Mouse (Mus musculus): ENCODE measurements around the gene Dynlrb1.

The Dynlrb1 gene

GRCm38 (mm10) chr2:155236362-155236992 is at the start of gene Dynlrb1:
Dynlrb1 (plus strand) TSS chr2:155236533.
- DNase-seq (ENCODE audit: low spot score) = peak; percentile 88

GRCm38 (mm10) chr2:155207419-155207818 is 28.9 kb upstream of the Dynlrb1 start:
- DNase-seq (ENCODE audit: low spot score) = peak; percentile 17

GRCm38 (mm10) chr2:155223145-155223544 is 13.2 kb upstream of the Dynlrb1 start:
- DNase-seq (ENCODE audit: low spot score) = no peak

- DNase-seq (ENCODE audit: low spot score) = no peak
Measured at GRCm38 (mm10) chr2:155224721-155225120, 11.6 kb upstream of the Dynlrb1 start.

GRCm38 (mm10) chr2:155235746-155236361 is 479 bp upstream of the Dynlrb1 start:
- no peak for DNase-seq (ENCODE audit: low spot score)

- DNase-seq (ENCODE audit: low spot score) = peak; percentile 3
Measured at GRCm38 (mm10) chr2:155237276-155237675, 943 bp downstream of the Dynlrb1 start.

- peak; percentile 32 for DNase-seq (ENCODE audit: low spot score)
Measured at GRCm38 (mm10) chr2:155240915-155241314, 4.6 kb downstream of the Dynlrb1 start.

GRCm38 (mm10) chr2:155242296-155242855 is 6.0 kb downstream of the Dynlrb1 start:
- DNase-seq (ENCODE audit: low spot score) = no peak

GRCm38 (mm10) chr2:155246231-155246630 is 9.9 kb downstream of the Dynlrb1 start:
- DNase-seq (ENCODE audit: low spot score) = no peak

- no peak for DNase-seq (ENCODE audit: low spot score)
Measured at GRCm38 (mm10) chr2:155248206-155248605, 11.9 kb downstream of the Dynlrb1 start.

GRCm38 (mm10) chr2:155248718-155249117 is 12.4 kb downstream of the Dynlrb1 start:
- DNase-seq (ENCODE audit: low spot score) = no peak

GRCm38 (mm10) chr2:155249588-155249987 is 13.3 kb downstream of the Dynlrb1 start:
- no peak for DNase-seq (ENCODE audit: low spot score)

- DNase-seq (ENCODE audit: low spot score) = no peak
Measured at GRCm38 (mm10) chr2:155265526-155265925, 29.2 kb downstream of the Dynlrb1 start.

- no peak for DNase-seq (ENCODE audit: low spot score)
Measured at GRCm38 (mm10) chr2:155266896-155267295, 30.6 kb downstream of the Dynlrb1 start.

- peak; percentile 12 for DNase-seq (ENCODE audit: low spot score)
Measured at GRCm38 (mm10) chr2:155271957-155272356, 35.6 kb downstream of the Dynlrb1 start.

GRCm38 (mm10) chr2:155272396-155273170 is 36.2 kb downstream of the Dynlrb1 start:
- no peak for DNase-seq (ENCODE audit: low spot score)

- no peak for DNase-seq (ENCODE audit: low spot score)
Measured at GRCm38 (mm10) chr2:155273603-155274002, 37.3 kb downstream of the Dynlrb1 start.

GRCm38 (mm10) chr2:155276195-155276594 is 39.9 kb downstream of the Dynlrb1 start, which contains the start of gene Map1lc3a:
Map1lc3a (plus strand) TSS chr2:155276297.
- peak; percentile 98 for DNase-seq (ENCODE audit: low spot score)

GRCm38 (mm10) chr2:155276621-155277175 is 40.4 kb downstream of the Dynlrb1 start:
- DNase-seq (ENCODE audit: low spot score) = peak; percentile 67

- no peak for DNase-seq (ENCODE audit: low spot score)
Measured at GRCm38 (mm10) chr2:155277721-155278120, 41.4 kb downstream of the Dynlrb1 start.

- no peak for DNase-seq (ENCODE audit: low spot score)
Measured at GRCm38 (mm10) chr2:155278361-155278760, 42.0 kb downstream of the Dynlrb1 start.

- DNase-seq (ENCODE audit: low spot score) = no peak
Measured at GRCm38 (mm10) chr2:155279163-155279562, 42.8 kb downstream of the Dynlrb1 start.

Data from T-cell, adult 2 months (primary cell).